Mouse (Mus musculus): Measurements from ENCODE around the gene C1qtnf7. TPM values are rescaled to one million over a fixed set of nuclear protein-coding genes. Genes with fewer than 3 reads are reported as not detected.

C1qtnf7 gene
- polyA plus RNA-seq, 1 experiment, result not detected

- Histone ChIP-seq H3K4me3 (ENCODE audit: insufficient read depth, low read length) (no peak overlapping the region), H3K4me1 (ENCODE audit: control insufficient read depth, insufficient read depth, low read length) (no peaks in the 10 kb centered on the region), H3K27ac (ENCODE audit: insufficient read depth, low read depth, low read length) (no peak overlapping the region)
- TF ChIP-seq POLR2A (IDR thresholded peaks at IDR 0.05; ENCODE audit: borderline replicate concordance, low read depth, low read length), result no peak
- TF ChIP-seq CTCF (IDR thresholded peaks at IDR 0.05; ENCODE audit: low read depth, low read length), result no peak
These were observed 75.0 kb downstream of the C1qtnf7 start for GRCm38 (mm10) chr5:43590311-43590731.

- no peak for TF ChIP-seq POLR2A (IDR thresholded peaks at IDR 0.05; ENCODE audit: borderline replicate concordance, low read depth, low read length)
- TF ChIP-seq CTCF (IDR thresholded peaks at IDR 0.05; ENCODE audit: low read depth, low read length), result no peak
- H3K4me3 ChIP-seq (ENCODE audit: insufficient read depth, low read length), result no peak overlapping the region
- H3K27ac ChIP-seq (ENCODE audit: insufficient read depth, low read depth, low read length), result no peak overlapping the region
- H3K4me1 ChIP-seq (ENCODE audit: control insufficient read depth, insufficient read depth, low read length), result no peaks in the 10 kb centered on the region
These were observed 86.3 kb downstream of the C1qtnf7 start for GRCm38 (mm10) chr5:43601601-43602000.

DNA sequence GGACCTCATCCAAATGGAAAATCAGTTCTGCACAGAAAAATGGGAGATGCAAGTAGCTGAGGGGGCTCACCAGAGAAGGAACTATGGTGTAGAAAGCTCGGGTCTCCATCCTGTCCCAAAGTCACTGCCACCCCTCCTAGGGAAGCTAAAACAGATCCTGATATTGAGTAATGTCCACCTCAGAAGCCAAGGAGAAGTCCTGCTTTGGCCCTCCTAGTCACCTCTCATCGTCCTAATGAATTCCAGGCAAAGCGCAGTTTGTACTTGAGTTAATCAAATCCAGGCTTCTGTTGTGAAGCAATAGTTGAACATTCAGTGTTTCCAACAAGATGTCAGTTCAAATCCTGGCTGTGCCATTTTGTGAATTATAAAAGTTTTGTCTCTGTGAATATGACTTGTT is 87.2 kb downstream of the C1qtnf7 start:
- no peak for TF ChIP-seq POLR2A (IDR thresholded peaks at IDR 0.05; ENCODE audit: borderline replicate concordance, low read depth, low read length)
- TF ChIP-seq CTCF (IDR thresholded peaks at IDR 0.05; ENCODE audit: low read depth, low read length), result no peak
- Histone ChIP-seq H3K4me3 (ENCODE audit: insufficient read depth, low read length) (no peak overlapping the region), H3K27ac (ENCODE audit: insufficient read depth, low read depth, low read length) (no peak overlapping the region), H3K4me1 (ENCODE audit: control insufficient read depth, insufficient read depth, low read length) (no peaks in the 10 kb centered on the region)

GRCm38 (mm10) chr5:43603559-43603958 is 88.2 kb downstream of the C1qtnf7 start:
- Histone ChIP-seq H3K27ac (ENCODE audit: insufficient read depth, low read depth, low read length) (no peak overlapping the region), H3K4me3 (ENCODE audit: insufficient read depth, low read length) (no peak overlapping the region), H3K4me1 (ENCODE audit: control insufficient read depth, insufficient read depth, low read length) (no peaks in the 10 kb centered on the region)
- no peak for TF ChIP-seq POLR2A (IDR thresholded peaks at IDR 0.05; ENCODE audit: borderline replicate concordance, low read depth, low read length)
- no peak for TF ChIP-seq CTCF (IDR thresholded peaks at IDR 0.05; ENCODE audit: low read depth, low read length)

GRCm38 (mm10) chr5:43608073-43608472 is 92.7 kb downstream of the C1qtnf7 start:
- Histone ChIP-seq H3K27ac (ENCODE audit: insufficient read depth, low read depth, low read length) (no peak overlapping the region), H3K4me1 (ENCODE audit: control insufficient read depth, insufficient read depth, low read length) (no peaks in the 10 kb centered on the region), H3K4me3 (ENCODE audit: insufficient read depth, low read length) (no peak overlapping the region)
- no peak for TF ChIP-seq POLR2A (IDR thresholded peaks at IDR 0.05; ENCODE audit: borderline replicate concordance, low read depth, low read length)
- TF ChIP-seq CTCF (IDR thresholded peaks at IDR 0.05; ENCODE audit: low read depth, low read length), result no peak

DNA sequence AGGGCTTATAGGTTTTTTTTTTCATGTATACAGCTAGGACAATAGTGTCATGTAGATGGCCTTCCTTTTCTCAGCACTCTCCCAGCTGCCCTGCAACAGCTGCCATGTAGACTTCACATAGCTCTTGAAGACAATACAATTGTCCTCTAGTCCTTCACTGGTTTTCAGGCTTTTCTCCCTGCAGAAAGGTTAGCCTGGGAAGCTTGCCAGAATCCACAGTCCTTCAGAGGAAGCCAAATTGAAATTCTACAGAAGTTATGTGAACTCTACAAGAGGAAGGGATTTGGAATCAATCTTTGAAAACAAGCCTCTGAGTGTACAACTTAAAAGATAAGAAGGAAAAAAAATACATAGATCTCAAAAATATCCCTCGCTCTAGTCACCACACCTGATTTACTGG is 94.4 kb downstream of the C1qtnf7 start:
- no peak overlapping the region for H3K27ac ChIP-seq (ENCODE audit: insufficient read depth, low read depth, low read length)

DNA sequence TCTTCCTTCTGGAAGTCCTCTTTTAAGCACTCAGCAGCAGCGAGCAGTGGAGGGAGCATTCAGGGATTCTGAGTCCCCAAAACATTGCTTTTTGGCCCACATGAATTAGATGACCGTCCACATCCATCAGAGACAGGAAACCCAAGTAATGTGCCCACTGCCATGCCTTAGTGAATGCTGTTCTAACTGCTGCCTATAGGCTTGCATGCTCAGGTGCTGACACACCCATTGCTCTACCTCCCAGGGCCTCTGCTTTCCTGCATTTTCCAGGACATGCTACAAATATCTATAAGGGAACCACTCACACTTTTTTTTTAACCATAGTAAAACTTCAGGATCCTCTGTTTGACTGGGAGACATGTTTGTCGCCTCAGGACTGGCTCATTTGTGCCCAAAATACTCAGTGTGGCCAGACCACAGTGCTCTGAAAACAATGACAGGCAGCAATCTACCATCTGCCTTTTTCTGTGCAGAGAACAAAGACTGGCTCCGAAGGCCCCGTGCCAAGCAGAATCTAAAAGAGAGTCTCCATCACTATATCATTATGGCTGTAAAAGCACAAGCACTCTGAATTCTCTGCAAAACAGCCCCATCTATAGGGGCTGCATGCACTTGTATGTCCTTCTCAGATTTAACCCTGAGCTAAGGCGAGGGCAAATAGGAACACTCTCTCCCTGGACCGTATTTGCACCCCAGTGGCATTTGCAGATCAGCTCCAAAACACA is 106.4 kb downstream of the C1qtnf7 start:
- Histone ChIP-seq H3K27ac (ENCODE audit: insufficient read depth, low read depth, low read length) (no peak overlapping the region), H3K4me1 (ENCODE audit: control insufficient read depth, insufficient read depth, low read length) (no peaks in the 10 kb centered on the region), H3K4me3 (ENCODE audit: insufficient read depth, low read length) (no peak overlapping the region)
- TF ChIP-seq CTCF (IDR thresholded peaks at IDR 0.05; ENCODE audit: low read depth, low read length) (no peak), POLR2A (IDR thresholded peaks at IDR 0.05; ENCODE audit: borderline replicate concordance, low read depth, low read length) (no peak)

More for the DNA sequence above, 94.4 kb downstream of the C1qtnf7 start:
- H3K4me1 ChIP-seq (ENCODE audit: control insufficient read depth, insufficient read depth, low read length), result no peaks in the 10 kb centered on the region
- H3K4me3 ChIP-seq (ENCODE audit: insufficient read depth, low read length), result no peak overlapping the region
- TF ChIP-seq CTCF (IDR thresholded peaks at IDR 0.05; ENCODE audit: low read depth, low read length) (no peak), POLR2A (IDR thresholded peaks at IDR 0.05; ENCODE audit: borderline replicate concordance, low read depth, low read length) (no peak)

DNA sequence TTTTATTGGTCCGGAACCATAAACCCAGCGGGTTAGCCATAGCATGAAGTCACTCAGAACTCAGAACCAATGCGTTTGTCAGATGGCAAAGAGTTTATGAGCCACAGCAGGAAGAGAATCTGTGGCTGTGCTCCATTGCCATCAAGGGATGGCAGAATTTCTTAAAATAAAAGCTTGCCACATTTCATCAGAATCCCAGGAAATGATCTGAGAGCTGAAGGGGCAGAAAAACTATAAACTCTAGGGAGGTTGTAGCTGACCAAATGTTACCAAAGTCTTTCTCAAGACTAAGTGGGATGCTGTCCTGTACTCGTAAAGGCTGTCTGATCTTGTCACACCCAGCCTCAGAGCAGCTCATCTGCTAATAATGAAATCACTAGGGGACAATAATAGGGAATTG is 110.1 kb downstream of the C1qtnf7 start:
- no peak for TF ChIP-seq CTCF (IDR thresholded peaks at IDR 0.05; ENCODE audit: low read depth, low read length)
- no peak for TF ChIP-seq POLR2A (IDR thresholded peaks at IDR 0.05; ENCODE audit: borderline replicate concordance, low read depth, low read length)
- H3K4me3 ChIP-seq (ENCODE audit: insufficient read depth, low read length), result no peak overlapping the region
- H3K27ac ChIP-seq (ENCODE audit: insufficient read depth, low read depth, low read length), result no peak overlapping the region
- no peaks in the 10 kb centered on the region for H3K4me1 ChIP-seq (ENCODE audit: control insufficient read depth, insufficient read depth, low read length)

GRCm38 (mm10) chr5:43634071-43634601 is 118.8 kb downstream of the C1qtnf7 start:
- TF ChIP-seq CTCF (IDR thresholded peaks at IDR 0.05; ENCODE audit: low read depth, low read length) (no peak), POLR2A (IDR thresholded peaks at IDR 0.05; ENCODE audit: borderline replicate concordance, low read depth, low read length) (no peak)
- Histone ChIP-seq H3K4me3 (ENCODE audit: insufficient read depth, low read length) (no peak overlapping the region), H3K4me1 (ENCODE audit: control insufficient read depth, insufficient read depth, low read length) (no peaks in the 10 kb centered on the region), H3K27ac (ENCODE audit: insufficient read depth, low read depth, low read length) (no peak overlapping the region)

GRCm38 (mm10) chr5:43634602-43635081 is 119.3 kb downstream of the C1qtnf7 start:
- H3K4me3 ChIP-seq (ENCODE audit: insufficient read depth, low read length), result no peak overlapping the region
- no peak for TF ChIP-seq POLR2A (IDR thresholded peaks at IDR 0.05; ENCODE audit: borderline replicate concordance, low read depth, low read length)
- 0 out of 2 replicates have a peak, but pooled peaks have one; percentile 23 for TF ChIP-seq CTCF (IDR thresholded peaks at IDR 0.05; ENCODE audit: low read depth, low read length)
- no peaks in the 10 kb centered on the region for H3K4me1 ChIP-seq (ENCODE audit: control insufficient read depth, insufficient read depth, low read length)
- H3K27ac ChIP-seq (ENCODE audit: insufficient read depth, low read depth, low read length), result no peak overlapping the region

Data from bone marrow macrophage, adult 2 months (primary cell).